Mouse (Mus musculus) midbrain, embryonic 10.5 days (tissue): ENCODE results near the gene Tmem199. TPM values are rescaled to one million over a fixed set of nuclear protein-coding genes. Genes with fewer than 3 reads are reported as not detected.

Experiments used
- DNase-seq: peaks from one replicate; pipeline ENCODE4 v3.0.0-alpha.2; 2017; ENCODE audit warnings: low spot score
- H3K27ac ChIP-seq: fragments of 300-500 bp; sonication (generic); replicated peaks from 2 replicates; pipeline ENCODE4 v1.5.1; 2016; ENCODE audit warnings: mild to moderate bottlenecking
- H3K27me3 ChIP-seq: fragments of 300-500 bp; sonication (generic); 2 replicates; pipeline ENCODE4 v1.6.1; 2016; ENCODE audit warnings: low read depth, mild to moderate bottlenecking; ENCODE audit not compliant: poor library complexity, severe bottlenecking
- H3K36me3 ChIP-seq: fragments of 300-500 bp; sonication (generic); 2 replicates; pipeline ENCODE4 v1.6.1; 2016; ENCODE audit warnings: mild to moderate bottlenecking, moderate library complexity
- H3K4me1 ChIP-seq: fragments of 300-500 bp; sonication (generic); 2 replicates; pipeline ENCODE4 v1.6.1; 2016
- H3K4me3 ChIP-seq: fragments of 300-500 bp; sonication (generic); 2 replicates; pipeline ENCODE4 v1.5.1; 2016; ENCODE audit warnings: mild to moderate bottlenecking, moderate library complexity
- H3K9me3 ChIP-seq: fragments of 300-500 bp; sonication (generic); replicated peaks from 2 replicates; pipeline ENCODE4 v1.6.1; 2016; ENCODE audit warnings: mild to moderate bottlenecking
- WGBS: fragments of 180-500 bp; shearing (Covaris S2); methylation state at CpG from one replicate; pipeline ENCODE4 v1.1.7; 2016; 5-methylcytosine and 5-hydroxymethylcytosine counted together
- polyA plus RNA-seq: library from polyadenylated mRNA; unstranded; fragments of >200 nt; fragmentation: Nextera tagmentation; extraction: Ambion mirVana; gene quantifications from 2 replicates; pipeline ENCODE4 v1.2.1, GENCODE M21; 2016

Tmem199 gene
- 81.8 and 88.8 TPM in 2 replicates for polyA plus RNA-seq

DNA sequence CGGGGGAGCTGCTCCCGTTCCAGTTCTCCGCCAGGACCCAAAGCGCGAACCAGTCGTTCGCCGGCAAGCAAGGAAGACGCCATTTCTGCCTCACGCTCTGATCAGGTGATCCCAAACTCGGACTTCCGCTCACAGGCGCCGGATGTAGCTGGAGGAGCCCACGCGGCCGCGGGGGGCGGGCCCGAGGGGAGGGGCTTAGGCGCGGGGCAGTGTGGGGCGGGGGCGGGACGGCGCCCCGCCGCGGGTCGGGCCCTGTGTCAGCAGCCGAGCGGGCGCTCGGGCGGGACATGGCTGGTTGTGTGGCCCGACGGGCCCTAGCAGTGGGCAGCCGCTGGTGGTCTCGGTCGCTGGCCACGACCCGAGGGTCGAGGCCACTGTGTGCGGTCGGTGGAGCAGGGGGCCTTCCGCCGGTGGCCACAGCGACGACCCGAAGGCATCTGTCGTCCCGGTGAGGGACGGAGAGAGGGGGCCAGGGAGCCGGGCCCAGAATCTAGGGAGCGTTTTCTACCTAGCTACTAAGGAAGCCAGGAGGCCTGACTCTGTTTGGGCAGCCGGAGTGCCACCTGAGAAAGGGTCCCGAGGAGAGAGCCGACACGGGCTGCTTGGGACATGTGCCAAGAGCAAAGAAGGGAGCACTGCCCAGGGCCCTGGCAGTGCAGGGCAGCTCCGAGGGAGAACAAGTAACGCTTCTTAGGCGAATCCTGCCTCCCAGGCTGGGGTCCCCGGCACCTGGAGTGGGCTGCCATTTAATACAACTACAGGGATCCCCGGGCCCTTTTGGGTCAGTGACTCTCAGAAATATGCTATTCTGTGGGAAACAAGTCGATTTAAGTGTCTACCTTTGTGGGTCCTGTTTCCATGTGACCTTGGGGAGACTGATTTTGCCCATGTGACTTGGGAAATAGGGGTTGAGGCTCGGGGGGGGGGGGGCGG lies at the start of gene Tmem199, which contains the start of gene Poldip2:
Tmem199 (minus strand) TSS at position 148 of the 933 bp plus-strand sequence.
Poldip2 (plus strand) TSS at position 169 of the 933 bp plus-strand sequence.
- Histone ChIP-seq H3K36me3 (peaks cover 65% of the 10 kb centered on the region), H3K4me3 (peak within 1 kb of the TSS; percentile 80), H3K4me1 (peaks cover 25% of the 10 kb centered on the region), H3K27ac (peak within 1 kb of the TSS; percentile 96), H3K9me3 (no peaks in the 10 kb centered on the region), H3K27me3 (no peaks in the 10 kb centered on the region)
- DNase-seq: peak; percentile 96
- under 1% methylated on average over 66 of the region's 67 CpGs for WGBS

DNA sequence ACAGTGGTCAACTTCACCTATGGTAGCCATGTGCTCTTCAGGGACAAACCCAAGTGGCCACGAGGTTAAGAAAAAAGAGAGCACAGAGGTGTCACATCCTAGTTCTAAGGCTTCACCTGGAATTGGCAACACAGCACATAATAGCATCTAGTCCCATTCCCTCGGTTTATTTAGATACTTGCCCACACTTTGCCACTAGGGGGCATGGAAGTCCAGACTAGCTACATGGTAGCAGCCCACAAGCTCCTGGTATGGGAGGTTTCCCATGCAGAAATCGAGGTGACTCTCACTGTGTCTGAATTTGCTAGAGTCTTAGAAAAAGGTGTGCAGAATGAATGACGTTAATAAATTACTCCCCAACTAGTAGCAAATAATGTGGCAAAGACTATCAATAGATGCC lies 48.5 kb upstream of the Tmem199 start:
- Histone ChIP-seq H3K4me1 (peaks cover 4% of the 10 kb centered on the region; the same call in 1 of the 2 replicates), H3K36me3 (0 out of 2 replicates have a peak, but pooled peaks cover 2% of the 10 kb centered on the region), H3K9me3 (no peaks in the 10 kb centered on the region), H3K4me3 (no peak overlapping the region), H3K27ac (no peak overlapping the region), H3K27me3 (no peaks in the 10 kb centered on the region)
- DNase-seq: peak; percentile 52
- 26% methylated on average over 4 of the region's 4 CpGs for WGBS

DNA sequence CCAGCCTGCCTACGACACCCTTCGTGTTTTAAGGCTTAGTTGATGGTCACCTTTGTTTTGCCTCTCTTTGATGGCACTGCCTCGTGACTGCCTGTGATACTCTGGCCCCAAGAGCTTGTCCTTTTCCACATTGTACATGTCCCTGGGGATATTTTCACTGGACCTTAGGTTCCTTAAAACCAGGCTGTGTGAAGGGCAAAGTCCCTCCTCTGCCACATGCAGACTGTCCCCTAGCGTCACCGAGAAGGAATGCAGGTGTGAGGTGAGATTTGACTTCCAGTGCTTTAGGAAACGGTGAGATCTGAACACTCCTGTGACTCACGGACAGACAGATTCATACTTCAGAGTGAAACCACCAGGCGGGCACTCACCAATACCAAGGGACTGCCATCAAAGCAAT lies 45.3 kb upstream of the Tmem199 start:
- Histone ChIP-seq H3K36me3 (no peaks in the 10 kb centered on the region), H3K4me3 (no peak overlapping the region), H3K9me3 (peaks cover 6% of the 10 kb centered on the region; the same call in 1 of the 2 replicates), H3K4me1 (peaks cover 4% of the 10 kb centered on the region; the same call in 1 of the 2 replicates), H3K27me3 (no peaks in the 10 kb centered on the region), H3K27ac (no peak overlapping the region)
- WGBS: 61% methylated on average over 8 of the region's 8 CpGs
- no peak for DNase-seq

DNA sequence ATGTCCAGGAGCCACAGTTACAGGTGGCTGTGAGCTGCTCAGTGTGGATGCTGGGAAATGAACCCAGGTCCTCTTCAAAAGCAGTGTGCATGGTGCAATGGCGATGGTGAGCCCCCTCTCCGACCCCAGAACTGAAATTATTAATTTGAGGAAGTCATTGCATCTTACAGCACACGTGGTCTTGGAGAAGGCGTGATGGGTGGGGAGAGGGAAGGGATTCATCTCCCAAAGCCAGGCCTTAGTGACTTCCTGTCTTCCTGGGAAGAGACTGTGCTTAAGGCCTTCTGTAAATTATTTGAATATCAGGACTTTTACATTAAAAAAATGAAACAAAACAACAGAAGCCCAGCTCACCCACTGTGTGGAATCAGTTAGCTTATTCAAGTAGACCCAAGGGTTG lies 44.1 kb upstream of the Tmem199 start:
- no peak overlapping the region for H3K27ac ChIP-seq

DNA sequence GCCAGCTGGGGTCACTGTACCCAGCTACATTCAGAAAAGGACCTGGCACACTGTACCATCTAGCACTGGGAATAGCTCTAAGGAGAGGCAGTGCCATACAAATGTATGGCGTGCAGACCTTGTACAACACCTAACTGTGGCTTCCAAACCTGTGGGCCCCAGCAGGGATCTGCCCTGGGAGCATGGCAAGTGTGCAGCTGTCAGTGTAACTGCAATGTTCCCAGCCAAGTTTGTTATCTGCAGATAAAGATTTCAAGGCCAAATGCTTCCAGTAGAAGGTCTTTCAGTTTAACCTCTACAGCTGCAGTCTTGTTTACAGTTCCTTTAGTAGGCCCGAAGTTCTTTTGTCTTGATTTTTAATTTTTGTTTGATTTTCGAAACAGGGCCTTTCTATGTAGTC lies 43.7 kb upstream of the Tmem199 start:
- Histone ChIP-seq H3K36me3 (no peaks in the 10 kb centered on the region), H3K9me3 (peaks cover 6% of the 10 kb centered on the region; the same call in 1 of the 2 replicates), H3K27me3 (no peaks in the 10 kb centered on the region), H3K4me3 (no peak overlapping the region), H3K4me1 (peaks cover 10% of the 10 kb centered on the region), H3K27ac (no peak overlapping the region)
- no peak for DNase-seq
- 84% methylated on average over 3 of the region's 3 CpGs for WGBS

More for the DNA sequence above, 44.1 kb upstream of the Tmem199 start:
- no peak overlapping the region for H3K4me3 ChIP-seq
- H3K4me1 ChIP-seq: peaks cover 7% of the 10 kb centered on the region
- WGBS: 79% methylated on average over 4 of the region's 4 CpGs
- H3K27me3 ChIP-seq: no peaks in the 10 kb centered on the region
- no peaks in the 10 kb centered on the region for H3K36me3 ChIP-seq
- H3K9me3 ChIP-seq: peaks cover 6% of the 10 kb centered on the region; the same call in 1 of the 2 replicates
- no peak for DNase-seq

DNA sequence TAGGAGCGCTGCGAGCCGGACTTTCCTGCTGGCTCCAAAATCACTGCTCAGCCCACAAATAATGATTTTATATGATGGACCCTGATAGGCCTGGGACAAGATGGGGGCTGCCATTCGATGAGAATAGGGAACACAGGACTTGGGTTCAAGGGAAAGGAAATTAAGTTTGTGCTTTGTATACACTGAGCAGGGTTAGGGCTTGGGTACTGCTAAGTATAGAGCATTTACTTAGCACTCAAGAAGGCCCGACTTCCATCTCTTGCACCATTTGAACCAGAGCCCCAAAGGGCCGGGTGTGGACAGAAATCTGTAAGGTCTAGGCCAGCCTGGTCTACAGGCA lies 39.1 kb upstream of the Tmem199 start:
- peak overlapping the region; percentile 67 for H3K4me3 ChIP-seq
- H3K9me3 ChIP-seq: peaks cover 6% of the 10 kb centered on the region; the same call in 1 of the 2 replicates
- H3K27me3 ChIP-seq: no peaks in the 10 kb centered on the region
- 36% methylated on average over 6 of the region's 6 CpGs for WGBS
- H3K36me3 ChIP-seq: peaks cover 7% of the 10 kb centered on the region; the same call in 1 of the 2 replicates
- peak overlapping the region; percentile 92 for H3K27ac ChIP-seq
- no peak for DNase-seq
- H3K4me1 ChIP-seq: peaks cover 34% of the 10 kb centered on the region

DNA sequence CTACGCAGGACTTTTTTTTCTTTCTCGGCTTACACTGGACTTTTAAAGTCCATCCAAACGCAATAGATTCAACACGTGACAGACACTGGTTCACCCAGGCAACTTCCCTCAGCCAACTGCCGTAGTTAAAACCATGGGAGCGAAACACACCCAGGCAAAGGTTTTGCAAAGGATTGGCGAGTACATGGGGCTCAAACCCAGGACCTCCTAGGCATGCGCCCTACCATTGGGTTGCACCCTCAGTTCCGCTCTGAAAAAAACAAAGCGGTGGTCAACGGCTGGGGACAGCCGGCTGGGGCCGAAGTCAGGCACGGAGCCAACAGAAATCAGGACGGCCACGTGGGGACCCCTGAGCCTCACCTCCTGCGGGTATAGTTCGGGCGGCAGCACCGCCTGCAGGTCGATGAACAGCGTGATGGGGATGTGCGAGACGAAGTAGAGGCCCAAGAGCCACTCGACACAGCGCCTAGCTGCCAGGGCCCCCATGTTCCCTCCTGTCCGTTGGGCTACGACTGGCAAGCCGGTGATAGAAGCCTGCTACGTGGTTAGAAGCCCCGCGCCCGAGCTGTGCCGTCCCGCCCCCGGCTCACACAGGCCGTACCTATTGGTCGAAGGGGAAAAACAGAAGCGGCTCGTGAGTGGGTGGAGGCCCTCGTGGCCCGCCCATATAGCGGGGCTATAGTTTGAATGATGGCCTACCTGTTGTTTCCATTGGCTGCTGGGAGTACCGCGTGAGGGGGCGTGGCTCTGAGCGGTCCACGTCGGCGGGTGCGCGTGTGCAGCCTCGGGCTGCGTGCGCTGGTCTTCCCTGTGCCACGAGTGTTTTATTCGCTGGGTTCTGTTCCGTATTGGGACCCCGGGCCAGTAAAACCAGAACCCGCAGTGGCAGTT lies 38.4 kb upstream of the Tmem199 start, which contains the start of gene Tmem97:
Tmem97 (minus strand) TSS at position 610 of the 891 bp plus-strand sequence.
- Histone ChIP-seq H3K4me3 (peak within 1 kb of the TSS; percentile 67), H3K9me3 (peaks cover 6% of the 10 kb centered on the region; the same call in 1 of the 2 replicates), H3K4me1 (peaks cover 34% of the 10 kb centered on the region), H3K36me3 (peaks cover 11% of the 10 kb centered on the region), H3K27ac (peak within 1 kb of the TSS; percentile 92), H3K27me3 (no peaks in the 10 kb centered on the region)
- WGBS: under 1% methylated on average over 60 of the region's 60 CpGs
- DNase-seq: peak; percentile 96

DNA sequence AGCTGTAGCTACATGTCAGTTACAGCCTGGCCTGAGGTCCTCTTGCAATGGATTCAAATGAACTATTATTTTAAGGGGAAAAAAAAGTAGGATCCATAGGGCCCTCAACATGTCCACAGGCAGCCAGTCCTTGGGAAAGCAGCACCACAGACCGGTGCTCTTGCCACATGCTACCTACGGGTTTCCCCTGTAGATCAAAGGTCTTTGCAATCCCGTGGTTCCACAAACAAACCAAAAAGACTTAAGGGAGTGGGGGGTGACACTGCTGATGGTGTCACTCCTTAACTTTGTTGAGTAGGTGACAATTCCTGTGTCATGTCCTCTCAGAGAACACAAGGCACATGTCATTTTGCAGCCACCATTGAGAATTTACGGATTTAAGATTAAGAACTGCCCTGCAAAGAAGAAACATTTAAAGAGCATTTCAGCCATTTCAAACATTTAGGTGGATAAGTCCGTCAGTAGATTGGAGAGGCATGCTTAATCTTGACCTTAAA lies 37.6 kb upstream of the Tmem199 start:
- DNase-seq: no peak
- peaks cover 34% of the 10 kb centered on the region for H3K4me1 ChIP-seq
- H3K9me3 ChIP-seq: peaks cover 6% of the 10 kb centered on the region; the same call in 1 of the 2 replicates
- peak overlapping the region; percentile 92 for H3K27ac ChIP-seq
- peaks cover 19% of the 10 kb centered on the region for H3K36me3 ChIP-seq
- peak overlapping the region; percentile 67 for H3K4me3 ChIP-seq
- no peaks in the 10 kb centered on the region for H3K27me3 ChIP-seq
- WGBS: 13% methylated on average over 5 of the region's 5 CpGs

DNA sequence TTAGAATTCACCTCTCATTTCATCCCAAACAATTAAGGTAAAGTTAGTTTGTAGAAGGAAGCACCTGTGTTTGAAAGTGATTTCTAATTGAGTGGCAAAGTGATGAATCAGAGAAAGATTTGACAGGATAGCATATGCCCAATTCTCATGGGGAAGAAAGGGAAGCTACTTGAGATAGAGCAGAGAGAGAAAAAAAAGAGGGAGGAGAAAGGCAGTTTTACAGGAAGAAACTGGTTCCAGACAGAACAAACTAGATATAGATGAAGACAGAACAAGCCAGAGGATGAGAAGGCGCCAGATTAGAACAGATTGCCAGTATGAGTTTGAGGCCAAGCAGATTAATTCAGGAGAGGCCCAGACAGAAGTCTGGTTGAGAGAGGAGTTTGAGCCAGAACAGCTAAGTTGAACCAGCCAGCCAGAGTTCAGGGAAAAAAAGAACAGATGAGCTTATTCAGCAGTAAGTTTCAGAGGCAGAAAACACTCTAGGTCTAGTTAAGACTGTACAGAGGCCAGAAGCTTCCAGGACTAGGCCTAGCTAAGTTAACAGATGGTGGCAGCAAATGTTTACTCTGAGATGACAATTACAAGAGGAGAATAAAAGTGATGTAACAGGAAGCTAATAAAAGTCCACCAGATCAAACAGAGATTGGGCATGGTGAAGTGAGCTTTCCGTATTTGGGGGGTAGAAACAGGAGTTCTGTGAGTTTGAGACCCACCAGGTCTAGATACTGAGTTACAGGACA lies 35.9 kb upstream of the Tmem199 start:
- no peaks in the 10 kb centered on the region for H3K27me3 ChIP-seq
- peaks cover 34% of the 10 kb centered on the region for H3K4me1 ChIP-seq
- H3K36me3 ChIP-seq: peaks cover 35% of the 10 kb centered on the region
- peak overlapping the region; percentile 67; the same call in 1 of the 2 replicates for H3K4me3 ChIP-seq
- WGBS: 87% methylated on average over 2 of the region's 2 CpGs
- DNase-seq: no peak
- no peaks in the 10 kb centered on the region for H3K9me3 ChIP-seq
- no peak overlapping the region for H3K27ac ChIP-seq

DNA sequence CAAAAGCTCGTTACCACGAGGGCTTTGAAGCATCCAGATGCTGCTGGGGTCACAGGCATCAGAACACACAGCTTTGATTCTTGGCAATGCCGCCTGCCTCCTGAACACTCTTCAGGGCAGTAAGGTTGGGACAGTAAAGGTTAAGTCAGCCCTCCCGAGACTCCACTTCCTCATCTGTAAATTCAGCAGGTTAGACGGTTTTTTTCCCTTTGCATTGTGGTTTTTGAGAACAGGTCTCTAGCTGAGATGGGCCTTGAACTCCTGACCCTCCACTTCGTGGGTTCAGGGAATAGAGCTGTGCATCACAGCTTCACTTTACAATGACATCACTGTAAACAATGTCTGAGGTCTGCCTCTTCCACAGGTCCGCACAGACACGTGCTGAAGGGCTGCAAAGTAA lies 33.2 kb upstream of the Tmem199 start:
- H3K9me3 ChIP-seq: no peaks in the 10 kb centered on the region
- no peak overlapping the region for H3K4me3 ChIP-seq
- H3K27ac ChIP-seq: no peak overlapping the region
- WGBS: 82% methylated on average over 8 of the region's 8 CpGs
- peaks cover 26% of the 10 kb centered on the region for H3K4me1 ChIP-seq
- DNase-seq: no peak
- H3K27me3 ChIP-seq: no peaks in the 10 kb centered on the region
- H3K36me3 ChIP-seq: peaks cover 61% of the 10 kb centered on the region

DNA sequence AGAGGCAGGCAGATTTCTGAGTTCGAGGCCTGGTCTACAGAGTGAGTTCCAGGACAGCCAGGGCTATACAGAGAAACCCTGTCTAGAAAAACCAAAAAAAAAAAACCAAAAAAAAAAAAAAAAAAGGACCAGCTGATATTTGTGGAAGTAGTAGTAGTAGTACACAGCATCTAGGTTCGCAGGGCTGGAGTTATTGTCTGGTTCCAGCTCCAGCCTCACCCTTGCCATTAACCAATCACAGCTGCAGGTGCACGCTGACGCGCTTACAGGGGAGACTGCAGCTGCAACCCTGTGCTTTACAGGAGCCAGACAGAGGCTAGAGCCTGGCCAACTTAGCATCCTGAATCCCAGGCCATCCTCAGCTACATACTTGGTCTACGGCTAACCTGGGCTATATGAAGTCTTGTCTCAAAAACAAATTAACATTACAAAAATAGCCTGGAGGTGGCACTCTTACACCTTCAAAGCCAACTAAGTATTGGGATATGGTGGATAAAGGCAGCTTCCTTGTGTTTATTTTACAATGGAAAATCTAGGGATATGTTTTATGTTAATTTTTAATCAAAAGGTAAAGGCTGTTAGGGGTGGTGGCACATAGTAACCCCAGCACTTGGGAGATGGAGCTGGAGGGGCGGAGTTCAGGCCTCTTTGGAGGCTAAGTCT lies 32.6 kb upstream of the Tmem199 start:
- no peak overlapping the region for H3K27ac ChIP-seq
- peaks cover 67% of the 10 kb centered on the region for H3K36me3 ChIP-seq
- peaks cover 20% of the 10 kb centered on the region for H3K4me1 ChIP-seq
- no peak overlapping the region for H3K4me3 ChIP-seq
- DNase-seq: no peak
- H3K27me3 ChIP-seq: no peaks in the 10 kb centered on the region
- H3K9me3 ChIP-seq: no peaks in the 10 kb centered on the region
- 95% methylated on average over 7 of the region's 7 CpGs for WGBS
